Mouse (Mus musculus) spleen, adult 2 months (tissue): Measurements from ENCODE around the gene Ntpcr. TPM values are rescaled to one million over a fixed set of nuclear protein-coding genes. Genes with fewer than 3 reads are reported as not detected.

Experiments used
- DNase-seq, 2 experiments: peaks; one replicate each; pipeline versions ENCODE4 v3.0.0 to v3.0.0-alpha.2; 2012 to 2021; ENCODE audit warnings: low spot score in 2 of 2, low read depth in 1 of 2
- H3K27ac ChIP-seq: fragments of 200-500 bp; 2 replicates; pipeline ENCODE4 v1.5.1; 2012; ENCODE audit warnings: low read length, inconsistent platforms; ENCODE audit not compliant: insufficient read depth
- H3K27me3 ChIP-seq: fragments of 200-500 bp; 2 replicates; pipeline ENCODE4 v1.6.1; 2012; ENCODE audit warnings: mild to moderate bottlenecking, moderate library complexity, low read length, inconsistent platforms; ENCODE audit not compliant: control insufficient read depth, insufficient read depth
- H3K36me3 ChIP-seq: fragments of 200-500 bp; 2 replicates; pipeline ENCODE4 v1.6.1; 2012; ENCODE audit warnings: mild to moderate bottlenecking, low read length, inconsistent platforms; ENCODE audit not compliant: control insufficient read depth, insufficient read depth
- H3K4me1 ChIP-seq: fragments of 200-500 bp; 2 replicates; pipeline ENCODE4 v1.6.1; 2011; ENCODE audit warnings: inconsistent platforms; ENCODE audit not compliant: control insufficient read depth, insufficient read depth, insufficient read length
- H3K4me3 ChIP-seq: fragments of 200-500 bp; 2 replicates; pipeline ENCODE4 v1.5.1; 2011; ENCODE audit warnings: mild to moderate bottlenecking, inconsistent platforms; ENCODE audit not compliant: insufficient read depth, insufficient read length; ENCODE audit errors: extremely low read depth
- CTCF ChIP-seq: fragments of 200-500 bp; IDR thresholded peaks from 2 replicates; pipeline ENCODE4 v1.5.1; 2011; ENCODE audit warnings: mild to moderate bottlenecking, inconsistent platforms; ENCODE audit not compliant: insufficient read depth, insufficient read length, insufficient replicate concordance; ENCODE audit errors: extremely low read depth
- POLR2A ChIP-seq: fragments of 200-500 bp; IDR thresholded peaks from 2 replicates; pipeline ENCODE4 v1.6.1; 2011; ENCODE audit warnings: low read depth, low read length, inconsistent platforms
- WGBS: fragments of 180-500 bp; shearing (Covaris S2); methylation state at CpG from one replicate; pipeline ENCODE4 v1.1.7; 2018; 5-methylcytosine and 5-hydroxymethylcytosine counted together
- polyA plus RNA-seq: library from polyadenylated mRNA; depleted of rRNA; stranded (reverse); fragments of >200 nt; gene quantifications from 2 replicates; pipeline ENCODE4 v1.2.3, GENCODE M21; 2012

Ntpcr gene
- polyA plus RNA-seq, 1 experiment, result 11.8 TPM

GRCm38 (mm10) chr8:125705816-125706215 lies 23.9 kb upstream of the Ntpcr start:
- H3K4me1 ChIP-seq, result no peaks in the 10 kb centered on the region
- 96% methylated on average over 7 of the region's 7 CpGs for WGBS
- H3K4me3 ChIP-seq, result no peak overlapping the region
- H3K27me3 ChIP-seq, result no peaks in the 10 kb centered on the region
- TF ChIP-seq CTCF (no peak), POLR2A (no peak)
- no peak overlapping the region for H3K27ac ChIP-seq
- DNase-seq, result no peak
- no peaks in the 10 kb centered on the region for H3K36me3 ChIP-seq

- Histone ChIP-seq H3K4me3 (no peak overlapping the region), H3K36me3 (no peaks in the 10 kb centered on the region), H3K27me3 (no peaks in the 10 kb centered on the region), H3K27ac (no peak overlapping the region), H3K4me1 (no peaks in the 10 kb centered on the region)
- TF ChIP-seq CTCF (no peak), POLR2A (no peak)
- no peak for DNase-seq
- 87% methylated on average over 5 of the region's 5 CpGs for WGBS
Measured at GRCm38 (mm10) chr8:125709171-125709570, 20.6 kb upstream of the Ntpcr start.

GRCm38 (mm10) chr8:125711514-125711913 lies 18.2 kb upstream of the Ntpcr start:
- 84% methylated on average over 5 of the region's 5 CpGs for WGBS
- H3K4me1 ChIP-seq, result no peaks in the 10 kb centered on the region
- H3K27me3 ChIP-seq, result no peaks in the 10 kb centered on the region
- no peak overlapping the region for H3K27ac ChIP-seq
- TF ChIP-seq CTCF (no peak), POLR2A (no peak)
- H3K36me3 ChIP-seq, result no peaks in the 10 kb centered on the region
- no peak overlapping the region for H3K4me3 ChIP-seq
- DNase-seq, result no peak

DNA sequence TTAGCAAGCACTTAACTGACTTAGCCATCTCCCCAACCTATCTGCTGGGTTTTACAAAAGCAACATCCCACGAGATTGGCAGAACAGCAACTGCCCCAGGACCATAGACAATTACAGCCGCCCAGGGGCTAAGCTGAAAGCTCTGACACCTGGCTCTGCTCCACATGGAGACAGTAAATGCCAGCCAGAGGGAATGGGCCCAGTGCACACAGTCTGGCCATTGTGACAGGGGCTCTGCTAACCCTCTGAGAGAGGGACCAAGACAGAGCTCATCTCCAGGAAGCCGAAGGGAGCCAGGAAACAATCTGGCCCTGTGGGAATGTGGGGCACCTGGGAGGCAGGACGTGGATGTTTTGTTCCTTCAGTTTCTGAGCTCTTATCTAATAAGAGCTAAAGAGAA lies 13.6 kb upstream of the Ntpcr start:
- TF ChIP-seq POLR2A, result no peak
- no peak for DNase-seq
- WGBS, result 70% methylated on average over 4 of the region's 4 CpGs
- no peaks in the 10 kb centered on the region for H3K36me3 ChIP-seq
- no peaks in the 10 kb centered on the region for H3K4me1 ChIP-seq
- H3K4me3 ChIP-seq, result no peak overlapping the region
- H3K27ac ChIP-seq, result no peak overlapping the region
- H3K27me3 ChIP-seq, result no peaks in the 10 kb centered on the region

DNA sequence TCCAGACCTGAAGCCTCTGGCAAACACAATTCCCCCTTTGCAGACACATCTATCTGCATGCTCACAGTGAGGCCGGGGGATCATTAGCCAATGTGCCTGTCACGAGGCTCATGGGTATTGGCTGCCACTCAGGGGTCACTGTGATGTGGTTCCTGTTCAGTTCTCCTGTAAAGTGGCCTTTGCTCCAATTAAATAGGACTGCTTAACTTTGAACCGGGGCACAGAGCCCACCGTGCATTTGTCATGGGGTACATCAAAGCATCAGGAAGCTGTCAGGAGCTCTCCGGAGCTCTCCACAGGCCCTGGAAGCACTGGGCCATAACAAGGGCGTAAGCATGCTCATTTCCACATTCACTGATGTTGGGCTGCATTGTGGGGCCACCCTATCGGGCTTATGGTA lies 13.2 kb upstream of the Ntpcr start:
- DNase-seq, result no peak
- H3K27ac ChIP-seq, result no peak overlapping the region
- 68% methylated on average over 7 of the region's 7 CpGs for WGBS
- no peaks in the 10 kb centered on the region for H3K36me3 ChIP-seq
- TF ChIP-seq CTCF (no peak), POLR2A (no peak)
- H3K27me3 ChIP-seq, result no peaks in the 10 kb centered on the region
- H3K4me1 ChIP-seq, result no peaks in the 10 kb centered on the region
- no peak overlapping the region for H3K4me3 ChIP-seq

- WGBS, result 68% methylated on average over 4 of the region's 4 CpGs
- TF ChIP-seq CTCF (peak; percentile 46; the same call in 1 of the 2 replicates), POLR2A (no peak)
Measured at GRCm38 (mm10) chr8:125718914-125719313, 10.8 kb upstream of the Ntpcr start.

GRCm38 (mm10) chr8:125722675-125723074 lies 7.1 kb upstream of the Ntpcr start:
- Histone ChIP-seq H3K36me3 (no peaks in the 10 kb centered on the region), H3K4me3 (no peak overlapping the region), H3K27ac (no peak overlapping the region), H3K27me3 (no peaks in the 10 kb centered on the region), H3K4me1 (peaks cover 16% of the 10 kb centered on the region)
- TF ChIP-seq CTCF, result no peak
- no peak for TF ChIP-seq POLR2A
- WGBS, result 94% methylated on average over 7 of the region's 7 CpGs
- no peak for DNase-seq

More at GRCm38 (mm10) chr8:125718914-125719313, 10.8 kb upstream of the Ntpcr start:
- no peak for DNase-seq
- H3K36me3 ChIP-seq, result no peaks in the 10 kb centered on the region
- no peaks in the 10 kb centered on the region for H3K27me3 ChIP-seq
- H3K4me3 ChIP-seq, result no peak overlapping the region
- H3K4me1 ChIP-seq, result no peaks in the 10 kb centered on the region
- H3K27ac ChIP-seq, result no peak overlapping the region

GRCm38 (mm10) chr8:125723437-125723836 lies 6.3 kb upstream of the Ntpcr start:
- Histone ChIP-seq H3K4me1 (peaks cover 16% of the 10 kb centered on the region), H3K27ac (no peak overlapping the region), H3K27me3 (no peaks in the 10 kb centered on the region), H3K4me3 (no peak overlapping the region), H3K36me3 (no peaks in the 10 kb centered on the region)
- WGBS, result 94% methylated on average over 6 of the region's 6 CpGs
- no peak for DNase-seq
- no peak for TF ChIP-seq POLR2A
